Mouse (Mus musculus) ES-Bruce4 (cell line): ENCODE data around the gene Rbm14.

Experiments used
- CTCF ChIP-seq: IDR thresholded peaks from one replicate; pipeline ENCODE4 v1.8.1; 2011; ENCODE audit warnings: low read depth, low read length
- EP300 ChIP-seq: IDR thresholded peaks from 2 replicates; pipeline ENCODE4 v1.6.1; 2011; ENCODE audit warnings: low read depth, low read length; ENCODE audit not compliant: insufficient read depth
- POLR2A ChIP-seq: IDR thresholded peaks from one replicate; pipeline ENCODE4 v1.8.1; 2011; ENCODE audit warnings: low read length; ENCODE audit not compliant: insufficient read depth

- TF ChIP-seq CTCF (no peak), POLR2A (no peak), EP300 (no peak)
Observed at GRCm38 (mm10) chr19:4828444-4829114, 17.1 kb upstream of the Rbm14 start.
